Mouse (Mus musculus) liver, adult 2 months (tissue): ENCODE results near the gene Cdc34.

Experiments used
- CTCF ChIP-seq: fragments of 200-500 bp; IDR thresholded peaks from 2 replicates; pipeline ENCODE4 v1.5.1; 2011; ENCODE audit warnings: low read depth, low read length, control low read depth
- POLR2A ChIP-seq: fragments of 200-500 bp; IDR thresholded peaks from 2 replicates; pipeline ENCODE4 v1.6.1; 2011; ENCODE audit warnings: low read length, control low read depth; ENCODE audit not compliant: insufficient read depth; ENCODE audit errors: extremely low read depth

DNA sequence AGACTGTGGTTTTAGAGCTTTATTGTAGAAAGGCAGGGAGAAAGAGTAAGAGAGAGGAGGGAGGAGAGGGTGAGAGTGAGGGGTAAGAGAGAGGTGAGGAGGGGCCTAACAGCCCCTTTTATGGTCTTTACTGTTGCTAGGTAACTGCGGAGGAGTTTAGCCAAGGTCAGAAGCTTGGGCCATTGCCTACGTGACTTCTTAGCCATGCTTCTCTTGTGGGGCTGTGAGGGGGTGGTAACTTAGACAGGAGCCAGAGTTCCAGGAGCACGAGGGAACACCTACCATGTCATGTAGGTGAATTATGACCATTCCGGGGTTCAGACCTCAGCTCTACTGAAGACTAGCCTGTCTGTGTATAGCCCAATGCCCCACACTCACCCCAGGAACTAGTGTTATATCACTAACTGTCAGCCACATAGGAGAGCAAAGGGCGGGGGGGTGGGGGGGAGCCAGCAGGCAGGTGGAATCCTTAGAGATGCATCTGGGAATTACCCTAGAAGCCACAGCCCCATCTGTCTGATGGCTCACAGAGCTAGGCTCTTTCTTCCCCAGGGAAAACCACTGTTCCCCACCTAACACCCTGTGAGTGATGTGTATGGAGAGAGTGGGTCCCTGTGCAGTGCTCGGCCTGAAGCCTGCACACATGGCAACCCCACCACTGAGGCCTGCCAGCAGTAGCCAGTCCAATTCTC lies 10.5 kb upstream of the Cdc34 start:
- TF ChIP-seq CTCF (no peak), POLR2A (no peak)
